Mouse (Mus musculus) embryonic fibroblast, embryonic 13.5 days (primary cell): Measurements from ENCODE around the gene Ahctf1. TPM values are rescaled to one million over a fixed set of nuclear protein-coding genes. Genes with fewer than 3 reads are reported as not detected.
A peak's percentile ranks its signal among the peaks of the same experiment; 100 is the strongest.

Experiments
- H3K27ac ChIP-seq: 2 replicates; pipeline ENCODE4 v1.5.1; 2012; ENCODE audit warnings: low read length, control low read depth, inconsistent platforms; ENCODE audit not compliant: insufficient read depth
- H3K4me1 ChIP-seq: 2 replicates; pipeline ENCODE4 v1.6.1; 2011; ENCODE audit warnings: low read length; ENCODE audit not compliant: control insufficient read depth, insufficient read depth
- H3K4me3 ChIP-seq: 2 replicates; pipeline ENCODE4 v1.5.1; 2011; ENCODE audit warnings: mild to moderate bottlenecking, control low read depth, low read length; ENCODE audit not compliant: insufficient read depth
- CTCF ChIP-seq: IDR thresholded peaks from 2 replicates; pipeline ENCODE4 v1.5.1; 2011; ENCODE audit warnings: mild to moderate bottlenecking, control low read depth, low read length, moderate library complexity, borderline replicate concordance; ENCODE audit not compliant: insufficient read depth
- POLR2A ChIP-seq: IDR thresholded peaks from 2 replicates; pipeline ENCODE4 v1.6.1; 2011; ENCODE audit warnings: low read depth, mild to moderate bottlenecking, control low read depth, low read length, moderate library complexity
- polyA plus RNA-seq: library from polyadenylated mRNA; stranded (reverse); fragments of >200 nt; gene quantifications from 2 replicates; pipeline ENCODE4 v1.2.4, GENCODE M21; 2011; ENCODE audit warnings: low read depth; ENCODE audit not compliant: missing spikeins, insufficient read length

Gene Ahctf1
- polyA plus RNA-seq, 1 experiment, result 85.9 TPM

DNA sequence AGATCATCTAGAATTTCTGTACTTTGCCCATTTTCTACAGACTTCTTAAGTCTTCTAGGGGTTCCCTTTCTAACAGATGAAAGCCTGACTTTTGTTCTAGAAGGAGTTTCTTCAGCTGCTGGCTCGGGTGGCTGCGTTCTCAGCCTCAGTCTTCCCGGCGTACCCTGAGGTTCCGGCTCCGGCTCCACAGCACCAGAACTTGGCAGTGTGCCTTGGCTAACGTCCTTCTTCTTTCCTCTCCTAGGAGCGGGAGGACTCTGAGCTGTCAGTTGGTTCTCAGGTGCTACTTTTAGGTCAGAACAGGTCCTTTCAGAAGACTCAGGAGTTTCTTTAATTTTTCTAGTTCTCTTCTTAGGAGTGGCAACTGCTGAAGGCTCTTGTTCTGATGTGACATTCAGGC, 50.5 kb downstream of the Ahctf1 start:
- Histone ChIP-seq H3K4me3 (no peak overlapping the region), H3K4me1 (peaks cover 3% of the 10 kb centered on the region; the same call in 1 of the 2 replicates), H3K27ac (no peak overlapping the region)
- no peak for TF ChIP-seq POLR2A

DNA sequence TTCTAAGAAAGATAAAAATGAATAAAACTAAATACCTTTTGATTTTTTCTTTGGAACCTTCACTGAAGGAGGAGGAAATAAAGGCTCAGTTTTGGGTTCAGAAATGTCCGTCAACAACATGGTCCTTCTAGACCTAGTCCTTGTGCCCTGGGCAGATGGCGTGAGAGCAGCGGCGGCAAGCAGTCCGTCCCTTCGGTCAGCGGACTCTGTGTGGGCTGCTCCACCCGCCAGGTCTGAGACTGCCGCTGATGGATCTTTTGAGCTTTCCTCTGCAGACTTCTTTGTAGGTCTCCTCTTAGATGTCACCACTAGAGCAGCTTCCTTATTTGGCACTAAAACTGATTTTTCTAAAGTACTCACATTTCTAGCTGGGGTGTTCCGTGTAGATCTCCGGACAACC, 51.2 kb downstream of the Ahctf1 start:
- Histone ChIP-seq H3K27ac (no peak overlapping the region), H3K4me1 (peaks cover 3% of the 10 kb centered on the region; the same call in 1 of the 2 replicates), H3K4me3 (no peak overlapping the region)
- TF ChIP-seq POLR2A (no peak), CTCF (no peak)

DNA sequence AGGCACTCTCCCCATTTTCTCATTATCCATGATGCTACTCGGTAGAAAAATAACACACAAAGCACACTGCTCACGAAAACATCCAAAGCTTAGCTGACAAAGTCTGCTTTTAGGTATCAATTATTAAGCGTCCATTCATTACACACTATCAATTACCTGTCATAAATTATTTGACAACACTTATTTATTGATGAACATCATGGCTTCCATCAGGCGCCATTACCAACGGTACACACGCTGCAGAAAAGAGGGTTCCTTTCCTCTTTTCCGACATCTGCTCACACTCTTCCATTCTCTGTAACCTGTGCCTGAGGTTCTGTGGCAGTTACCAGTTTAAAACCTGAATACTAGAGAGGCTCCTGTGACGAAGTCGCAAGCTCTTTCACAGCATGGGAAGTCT, 58.3 kb downstream of the Ahctf1 start, which contains the start of gene Kif28:
TSS of gene Kif28 (minus strand) at position 101 of the 400 bp plus-strand sequence.
- H3K27ac ChIP-seq, result no peak within 1 kb of the TSS
- H3K4me3 ChIP-seq, result no peak within 1 kb of the TSS
- H3K4me1 ChIP-seq, result no peaks in the 10 kb centered on the region
- no peak for TF ChIP-seq CTCF
- TF ChIP-seq POLR2A, result no peak

DNA sequence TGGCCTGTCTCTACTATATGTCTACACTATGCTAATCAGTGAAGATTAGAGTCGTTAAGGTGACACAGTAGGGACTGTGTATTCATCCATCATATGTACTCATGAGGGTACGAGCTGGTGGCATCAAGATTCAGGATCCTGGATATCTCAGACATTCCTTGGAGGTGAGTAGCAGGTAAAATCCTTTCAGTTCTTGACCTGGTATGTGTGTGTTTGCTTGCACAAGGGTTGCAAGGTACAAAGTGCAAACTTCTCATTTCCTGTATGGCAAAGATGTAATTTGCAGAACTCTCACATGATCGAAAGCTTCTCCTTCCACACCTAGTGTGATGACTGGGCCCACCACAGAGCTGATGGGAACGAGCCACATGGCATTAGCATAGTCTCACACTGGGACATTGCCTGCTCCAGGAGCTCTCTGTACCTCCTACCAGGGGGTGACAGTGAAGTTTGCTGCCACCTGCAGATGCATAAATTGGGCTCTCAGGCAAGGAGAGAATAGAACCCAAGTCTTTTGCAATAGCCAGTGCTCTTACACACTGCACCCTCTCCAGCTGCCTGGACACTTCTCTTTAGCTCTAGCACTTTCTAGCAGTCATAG, 59.8 kb downstream of the Ahctf1 start:
- H3K4me3 ChIP-seq, result no peak overlapping the region
- TF ChIP-seq CTCF (no peak), POLR2A (no peak)
- no peaks in the 10 kb centered on the region for H3K4me1 ChIP-seq
- no peak overlapping the region for H3K27ac ChIP-seq

DNA sequence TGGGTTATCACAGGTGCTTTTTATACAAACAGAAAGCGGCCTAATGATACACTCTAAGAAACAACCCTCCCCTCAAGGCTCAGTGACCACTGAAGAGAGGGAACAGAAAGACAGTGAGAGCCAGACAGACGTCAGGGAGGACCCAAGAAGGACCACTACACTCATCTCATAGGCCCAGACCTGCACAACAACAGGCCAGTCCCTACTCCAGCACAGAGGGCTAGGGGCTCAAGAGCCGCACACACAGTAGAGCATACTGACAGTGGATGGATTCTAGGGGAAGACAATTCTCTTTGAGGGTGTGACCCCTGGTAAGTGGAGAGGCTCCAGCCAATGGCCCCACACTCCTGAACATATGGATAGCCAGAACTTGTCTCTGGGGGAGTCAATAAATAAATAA, 67.0 kb downstream of the Ahctf1 start:
- TF ChIP-seq CTCF (no peak), POLR2A (no peak)
- Histone ChIP-seq H3K4me1 (no peaks in the 10 kb centered on the region), H3K4me3 (no peak overlapping the region), H3K27ac (no peak overlapping the region)

DNA sequence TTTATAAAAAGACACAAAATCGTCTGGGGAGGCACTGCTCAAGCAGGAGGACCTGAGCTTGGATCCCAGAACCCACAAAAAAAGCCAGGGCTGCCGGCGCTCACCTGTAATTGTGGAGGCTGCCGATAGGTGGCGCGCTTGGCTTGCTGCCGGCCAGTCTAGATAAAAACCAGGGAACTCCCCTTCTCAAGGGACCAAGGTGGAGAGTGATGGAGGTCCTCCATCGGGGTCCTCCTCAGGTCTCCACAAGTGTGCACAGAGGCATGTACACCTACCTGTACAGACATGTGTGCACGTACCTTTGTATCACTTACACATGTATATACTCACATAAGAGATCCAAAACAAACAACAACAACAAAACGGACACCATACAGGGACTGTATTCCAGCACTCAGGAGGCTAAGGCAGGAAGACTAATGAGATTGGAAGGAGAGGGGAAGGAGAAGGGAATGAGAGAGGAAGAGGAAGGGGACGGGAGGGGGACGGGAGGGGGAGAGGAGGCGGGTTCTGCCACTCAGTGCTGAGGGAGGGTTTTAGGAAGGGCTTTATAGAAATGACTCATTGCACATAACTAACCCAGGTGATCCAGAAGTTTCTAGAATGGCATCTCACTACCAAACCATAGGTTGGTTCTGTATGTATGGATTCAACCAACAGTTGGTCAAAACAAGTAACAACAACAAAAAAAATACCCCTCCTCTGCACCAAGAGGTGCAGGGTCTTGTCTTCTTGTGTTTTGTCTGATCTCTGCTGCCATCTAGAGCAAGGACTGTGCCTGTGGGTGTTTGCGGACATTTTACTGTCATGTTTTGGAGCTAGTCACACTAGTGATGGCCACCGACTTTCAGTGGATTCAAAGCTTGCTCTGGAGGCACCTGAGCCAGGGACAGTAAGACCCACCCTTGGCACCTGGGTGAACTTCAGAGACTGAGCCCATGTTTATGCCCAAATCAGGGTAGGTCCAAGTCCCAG, 68.7 kb downstream of the Ahctf1 start:
- TF ChIP-seq POLR2A (no peak), CTCF (0 out of 2 replicates have a peak, but pooled peaks have one; percentile 27)
- Histone ChIP-seq H3K27ac (no peak overlapping the region), H3K4me1 (no peaks in the 10 kb centered on the region), H3K4me3 (no peak overlapping the region)

DNA sequence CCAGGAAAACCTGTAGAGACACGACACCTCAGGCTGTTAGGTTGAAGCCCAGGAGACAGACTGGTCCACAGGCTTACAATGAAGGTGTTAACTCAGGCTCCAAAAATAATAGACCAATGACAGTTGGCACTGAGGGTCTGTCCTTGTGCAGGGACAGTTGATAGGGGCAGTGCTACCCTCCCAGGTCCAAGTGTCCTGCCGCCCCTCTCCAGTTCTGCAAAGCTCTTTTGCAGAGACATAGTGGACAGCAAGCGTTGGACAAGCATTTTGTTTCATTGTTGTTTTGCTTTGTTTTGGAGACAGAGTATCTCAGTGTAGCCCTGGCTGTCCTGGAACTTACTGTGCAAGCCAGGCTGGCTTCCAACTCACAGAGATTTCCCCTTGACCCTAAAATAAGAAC, 72.1 kb downstream of the Ahctf1 start:
- no peak overlapping the region for H3K4me3 ChIP-seq
- H3K4me1 ChIP-seq, result no peaks in the 10 kb centered on the region
- no peak overlapping the region for H3K27ac ChIP-seq
- TF ChIP-seq CTCF (no peak), POLR2A (no peak)

DNA sequence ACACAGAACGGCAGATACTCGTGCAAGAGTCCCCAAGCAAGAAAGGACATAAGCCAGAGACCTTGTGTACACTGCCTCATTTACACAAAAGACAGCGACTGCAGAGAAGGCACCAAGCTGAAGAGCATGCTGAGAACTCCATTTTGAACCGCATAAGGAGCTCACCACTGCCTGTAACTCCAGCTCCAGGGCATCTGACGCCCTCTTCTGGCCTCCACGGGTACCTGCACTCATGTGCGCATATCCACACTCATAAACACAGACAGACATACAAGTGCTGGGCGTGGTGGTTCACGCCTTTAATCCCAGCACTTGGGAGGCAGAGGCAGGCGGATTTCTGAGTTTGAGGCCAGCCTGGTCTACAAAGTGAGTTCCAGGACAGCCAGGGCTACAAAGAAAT, 74.8 kb downstream of the Ahctf1 start:
- TF ChIP-seq POLR2A (no peak), CTCF (no peak)
- H3K27ac ChIP-seq, result no peak overlapping the region
- no peak overlapping the region for H3K4me3 ChIP-seq
- H3K4me1 ChIP-seq, result no peaks in the 10 kb centered on the region

DNA sequence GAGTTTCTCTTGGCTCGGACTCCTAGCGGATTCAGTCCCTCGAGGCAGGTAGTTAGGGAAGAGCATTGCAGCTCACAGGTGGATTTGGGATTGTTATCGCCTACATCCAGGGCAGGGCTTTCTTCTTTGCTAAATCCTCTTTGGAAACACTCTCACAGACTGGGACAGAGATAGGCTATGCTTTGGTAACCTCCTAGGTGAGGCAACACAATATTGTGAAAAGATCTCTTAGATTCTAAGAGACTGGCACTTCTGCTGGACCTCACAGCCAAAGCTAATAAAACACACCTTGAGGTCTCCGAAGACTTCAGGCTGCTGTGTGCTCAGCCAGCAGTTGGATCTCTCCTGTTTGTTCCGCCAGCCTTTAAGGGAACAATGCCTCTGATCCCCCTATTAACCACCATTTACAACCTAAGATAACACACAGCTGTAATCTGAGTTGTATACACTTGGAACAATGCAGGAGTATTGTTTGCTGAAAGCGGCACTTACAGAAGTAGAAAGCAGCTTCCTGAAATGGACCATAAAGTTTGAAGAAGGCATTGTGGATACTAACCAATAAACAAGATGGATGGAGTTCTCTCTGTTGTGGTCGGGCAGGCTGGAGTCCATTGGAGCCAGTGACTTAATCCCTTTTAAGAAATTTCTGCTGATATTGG, 80.5 kb downstream of the Ahctf1 start:
- Histone ChIP-seq H3K27ac (no peak overlapping the region), H3K4me1 (no peaks in the 10 kb centered on the region), H3K4me3 (no peak overlapping the region)
- TF ChIP-seq POLR2A (no peak), CTCF (no peak)
